Mouse (Mus musculus): Measurements from ENCODE around the gene Adam1a. TPM values are rescaled to one million over a fixed set of nuclear protein-coding genes. Genes with fewer than 3 reads are reported as not detected.
"Not testable (repeated sequence)": the region's sequence is repeated elsewhere in the genome, so short reads cannot be mapped to it uniquely, and the experiment has no call there.

Gene Adam1a
- total RNA-seq, 2 experiments from 2014 or later: 2.4 to 2.8 TPM

DNA sequence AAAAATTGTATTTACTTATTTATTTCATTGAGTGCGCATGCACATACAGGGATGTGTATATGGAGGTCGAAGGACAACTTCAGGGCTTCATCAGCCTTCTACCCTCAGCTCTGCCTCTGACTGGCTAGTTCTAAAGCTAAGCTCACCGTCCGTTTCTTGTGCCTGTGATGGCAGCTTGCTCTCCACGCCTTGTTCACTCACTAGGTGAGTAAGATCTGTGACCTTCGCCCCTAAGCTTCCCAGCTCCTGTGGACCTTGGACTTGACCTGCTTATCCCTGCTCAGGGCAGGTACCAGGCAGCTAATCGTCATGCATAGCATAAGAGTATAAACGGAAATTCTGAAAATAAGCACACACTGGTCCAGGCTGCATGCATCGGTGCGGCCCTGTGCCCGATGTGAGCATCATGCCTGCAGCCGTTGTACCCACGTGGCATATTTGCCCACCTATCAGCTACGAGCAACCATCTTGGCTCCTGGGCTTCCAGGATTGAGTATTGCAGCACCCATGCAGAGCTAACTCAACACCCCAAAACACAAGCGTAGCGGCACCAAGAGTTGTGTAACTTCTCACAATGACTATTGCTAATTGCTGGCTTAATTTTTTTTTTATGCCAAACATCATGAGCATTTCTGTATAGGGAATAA is 20.9 kb upstream of the Adam1a start:
- no peak for DNase-seq
- intact Hi-C loops (cut with DNase I): no loop called here

DNA sequence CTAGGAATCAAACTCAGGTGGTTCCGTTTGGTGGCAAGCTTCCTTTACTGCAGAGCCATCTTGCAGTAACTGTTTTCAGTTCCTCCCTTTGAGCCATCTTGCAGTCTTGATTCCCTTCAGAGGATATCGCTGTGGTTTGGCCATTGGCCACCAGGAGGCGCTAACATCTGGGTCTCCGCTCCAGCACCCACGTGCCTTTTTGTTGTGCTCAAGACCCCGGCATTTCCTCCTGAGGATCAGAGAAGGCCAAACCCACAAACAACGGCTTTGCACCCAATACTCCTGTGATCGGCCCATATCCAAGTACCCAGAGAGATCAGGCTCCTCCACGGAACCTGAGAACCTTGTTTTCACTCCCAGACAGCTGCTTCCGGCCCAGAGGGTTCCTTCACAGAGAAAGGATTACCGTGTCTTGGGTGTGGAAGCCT is 19.2 kb upstream of the Adam1a start:
- peak; percentile 87 to 94 for DNase-seq
- intact Hi-C loops (cut with DNase I): loop anchor here (1.0 kb wide), 1 partner anchor 38 kb away; no protein-coding TSS in a partner anchor

DNA sequence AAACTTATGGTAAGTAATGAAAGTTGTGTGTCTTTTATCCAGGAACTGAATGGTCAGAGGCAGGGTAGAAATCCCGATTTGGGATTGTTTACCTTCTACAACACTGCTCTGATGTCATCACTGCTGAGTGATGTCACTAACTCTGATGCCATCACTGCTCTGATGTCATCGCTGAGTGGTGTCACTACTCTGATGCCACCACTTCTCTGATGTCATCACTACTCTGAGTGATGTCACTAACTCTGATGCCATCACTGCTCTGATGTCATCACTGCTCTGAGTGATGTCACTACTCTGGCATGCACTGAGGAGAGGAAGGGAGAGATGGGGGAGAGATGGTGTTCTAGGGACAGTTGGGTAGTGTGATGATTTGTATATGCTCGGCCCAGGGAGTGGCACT is 17.2 kb upstream of the Adam1a start:
- intact Hi-C loops (cut with DNase I): no loop called here
- DNase-seq: no peak

- intact Hi-C loops (cut with DNase I): no loop called here
- DNase-seq: no peak
Observed at GRCm38 (mm10) chr5:121549196-121549595, 3.9 kb upstream of the Adam1a start.

DNA sequence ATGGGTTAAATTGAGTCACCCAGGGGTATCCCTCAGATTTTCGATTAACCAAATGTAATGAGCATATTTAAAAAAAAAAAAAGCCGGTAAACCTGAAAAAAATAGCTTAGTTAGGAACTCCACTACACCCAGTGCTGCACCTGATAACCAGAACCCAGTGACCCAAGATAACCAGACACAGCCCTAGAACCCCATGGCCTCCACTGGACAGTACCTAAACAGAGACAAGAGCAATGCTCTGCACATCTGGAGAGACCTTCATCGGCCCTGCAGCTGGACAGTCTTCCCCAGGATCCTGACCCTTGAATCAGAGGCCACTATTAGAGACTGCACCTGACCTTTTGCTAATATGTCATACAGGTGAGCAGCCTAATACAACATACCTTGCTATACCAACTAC is 1.8 kb upstream of the Adam1a start:
- intact Hi-C loops (cut with DNase I): no loop called here
- DNase-seq: no peak

GRCm38 (mm10) chr5:121546530-121546895 is 1.2 kb upstream of the Adam1a start:
- DNase-seq: peak; percentile 62 to 70
- intact Hi-C loops (cut with DNase I): loop anchor here (1.0 kb wide), 1 partner anchor 56 kb away; no protein-coding TSS in a partner anchor

- peak; percentile 98 for DNase-seq
- intact Hi-C loops (cut with DNase I): loop anchor here (1.0 kb wide), 1 partner anchor 56 kb away; no protein-coding TSS in a partner anchor
Observed at GRCm38 (mm10) chr5:121545793-121546529, 679 bp upstream of the Adam1a start, which contains the start of gene Mapkapk5. Gene Mapkapk5, minus strand, starts transcription at chr5:121545905.

DNA sequence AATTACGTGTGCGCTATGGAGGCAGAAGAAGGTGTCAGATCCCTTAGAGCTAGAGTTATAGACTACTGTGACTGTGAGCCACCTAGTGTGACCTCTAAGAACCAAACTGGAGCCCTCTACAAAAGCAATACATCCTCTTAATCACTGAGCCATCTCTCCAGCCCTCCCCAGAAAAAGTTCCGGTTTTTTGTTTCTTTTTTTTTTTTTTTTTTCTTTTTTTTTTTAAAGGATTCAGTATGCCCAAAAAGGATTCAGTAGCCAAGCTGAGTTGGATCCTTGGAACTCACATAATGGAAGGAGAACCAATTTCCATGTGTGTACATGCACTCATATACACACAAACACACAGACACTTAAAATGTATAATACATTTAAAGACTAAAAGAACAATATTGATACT is 1.9 kb downstream of the Adam1a start:
- intact Hi-C loops (cut with DNase I): no loop called here
- no peak for DNase-seq

GRCm38 (mm10) chr5:121541235-121541634 is 4.0 kb downstream of the Adam1a start:
- intact Hi-C loops (cut with DNase I): no loop called here
- DNase-seq: no peak

GRCm38 (mm10) chr5:121540066-121540465 is 5.2 kb downstream of the Adam1a start:
- intact Hi-C loops (cut with DNase I): no loop called here
- no peak for DNase-seq

DNA sequence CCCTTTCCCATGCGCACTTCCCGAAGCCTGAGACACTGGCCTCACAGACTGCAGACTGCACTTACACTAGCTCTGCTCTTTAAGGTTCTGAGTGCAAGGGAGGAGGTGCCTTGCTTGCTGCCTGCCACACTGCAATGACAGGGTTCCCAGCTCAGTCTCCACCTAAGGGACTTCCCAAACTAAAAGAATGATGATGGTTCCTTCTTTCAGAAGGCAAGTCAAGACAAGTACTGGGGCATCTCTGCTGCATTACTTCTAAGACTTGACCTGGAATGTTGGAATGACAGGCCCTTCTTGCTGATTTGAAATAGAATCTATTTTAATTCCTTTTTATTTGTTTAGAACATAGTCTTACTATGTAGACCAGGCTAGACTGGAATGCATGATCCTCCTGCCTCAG is 7.7 kb downstream of the Adam1a start:
- intact Hi-C loops (cut with DNase I): no loop called here
- no peak for DNase-seq

- no peak for DNase-seq
- intact Hi-C loops (cut with DNase I): no loop called here
Observed at GRCm38 (mm10) chr5:121536921-121537555, 8.2 kb downstream of the Adam1a start.

GRCm38 (mm10) chr5:121535116-121535515 is 10.2 kb downstream of the Adam1a start:
- intact Hi-C loops (cut with DNase I): no loop called here
- DNase-seq: no peak

DNA sequence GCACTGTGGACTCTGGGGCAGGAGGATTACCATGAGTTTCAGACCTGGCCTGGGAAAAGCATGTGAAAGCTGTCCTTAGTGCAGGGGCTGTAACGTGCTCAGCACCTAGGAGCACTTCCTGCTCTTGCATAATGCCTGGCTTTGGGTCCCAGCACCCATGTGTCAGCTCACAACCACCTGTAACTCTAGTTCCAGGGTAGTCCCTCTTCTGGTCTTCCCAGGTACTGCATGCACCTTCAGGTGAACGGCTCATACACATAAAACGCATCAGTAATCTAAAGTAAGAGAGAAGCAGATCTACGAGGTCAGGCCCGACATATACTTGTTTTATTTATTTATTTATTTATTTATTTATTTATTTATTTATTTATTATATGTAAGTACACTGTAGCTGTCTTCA is 10.8 kb downstream of the Adam1a start:
- intact Hi-C loops (cut with DNase I): no loop called here
- no peak for DNase-seq

- DNase-seq: peak; percentile 27 to 41
- intact Hi-C loops (cut with DNase I): no loop called here
Observed at GRCm38 (mm10) chr5:121526961-121527360, 18.3 kb downstream of the Adam1a start.

GRCm38 (mm10) chr5:121526526-121526925 is 18.8 kb downstream of the Adam1a start:
- DNase-seq: no peak
- intact Hi-C loops (cut with DNase I): no loop called here

- intact Hi-C loops (cut with DNase I): no loop called here
- peak; percentile 51 to 62 for DNase-seq
Observed at GRCm38 (mm10) chr5:121525774-121526450, 19.4 kb downstream of the Adam1a start.

- DNase-seq; intact Hi-C loops (cut with DNase I): not testable (repeated sequence)
Observed at GRCm38 (mm10) chr5:121519758-121520157, 25.5 kb downstream of the Adam1a start.

- intact Hi-C loops (cut with DNase I): no loop called here
- no peak for DNase-seq
Observed at GRCm38 (mm10) chr5:121518983-121519382, 26.3 kb downstream of the Adam1a start.

DNA sequence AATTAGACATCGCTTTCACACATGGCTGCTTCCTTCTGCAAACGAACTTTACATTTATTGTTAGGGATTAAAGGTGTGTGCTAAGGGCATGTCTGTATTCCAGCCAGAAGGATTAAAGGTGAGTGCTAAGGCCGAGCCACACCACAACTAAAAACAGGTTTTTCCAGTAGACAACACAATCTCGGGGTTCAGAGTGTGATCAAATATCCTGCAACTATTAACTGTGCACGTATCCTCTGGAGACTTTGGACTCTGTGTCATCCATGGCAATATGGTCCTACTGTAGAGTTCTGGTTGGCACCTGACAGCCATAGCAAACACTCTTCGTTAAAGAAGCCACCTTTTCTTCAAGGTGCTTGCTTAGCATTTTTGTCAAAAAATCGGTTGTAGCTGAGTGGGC is 35.3 kb downstream of the Adam1a start:
- intact Hi-C loops (cut with DNase I): no loop called here
- DNase-seq: no peak

DNA sequence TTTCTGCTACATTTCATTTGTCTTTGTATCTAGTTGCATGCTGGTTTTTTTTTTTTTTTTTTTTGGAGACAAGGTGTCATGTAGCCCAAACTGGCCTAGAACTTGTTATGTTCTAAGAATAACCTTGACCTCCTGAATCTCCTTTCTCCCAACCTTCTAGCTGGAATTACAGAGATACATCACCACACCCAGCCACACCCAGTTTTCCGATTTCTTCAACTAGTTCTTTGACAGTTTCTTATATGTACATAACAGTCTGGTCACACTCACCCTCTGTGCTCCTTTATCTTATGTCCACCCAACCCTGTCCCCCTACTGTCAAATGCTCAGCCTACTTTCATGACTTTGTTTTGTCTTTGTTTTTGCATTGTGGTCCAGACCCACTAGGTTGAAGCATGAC is 38.4 kb downstream of the Adam1a start:
- intact Hi-C loops (cut with DNase I): no loop called here
- DNase-seq: no peak

All from heart, postnatal 10 days (tissue).